Mouse (Mus musculus): ENCODE measurements around the gene Vcl. TPM values are rescaled to one million over a fixed set of nuclear protein-coding genes. Genes with fewer than 3 reads are reported as not detected.

Gene Vcl
- total RNA-seq, 2 experiments from 2014 or later: 30.9 to 38.9 TPM

- no peak for DNase-seq (ENCODE audit: low spot score in 2 of 2)
- Histone ChIP-seq H3K4me3 (no peak overlapping the region), H3K27ac (no peak overlapping the region)
- no peak for TF ChIP-seq CTCF (conservative IDR thresholded peaks at IDR 0.05)
Observed at GRCm38 (mm10) chr14:21062766-21063513, 133.7 kb downstream of the Vcl start.

- H3K27ac ChIP-seq: no peak overlapping the region
- TF ChIP-seq CTCF (conservative IDR thresholded peaks at IDR 0.05): no peak
- no peak for DNase-seq (ENCODE audit: low spot score in 2 of 2)
- no peak overlapping the region for H3K4me3 ChIP-seq
Observed at GRCm38 (mm10) chr14:21064321-21064720, 135.1 kb downstream of the Vcl start.

- H3K4me3 ChIP-seq: no peak overlapping the region
- no peak for DNase-seq (ENCODE audit: low spot score in 2 of 2)
- no peak for TF ChIP-seq CTCF (conservative IDR thresholded peaks at IDR 0.05)
- H3K27ac ChIP-seq: no peak overlapping the region
Observed at GRCm38 (mm10) chr14:21065490-21066162, 136.4 kb downstream of the Vcl start.

GRCm38 (mm10) chr14:21069594-21069993 is 140.4 kb downstream of the Vcl start:
- peak; percentile 49 for TF ChIP-seq CTCF (conservative IDR thresholded peaks at IDR 0.05)
- no peak for DNase-seq (ENCODE audit: low spot score in 2 of 2)
- H3K27ac ChIP-seq: no peak overlapping the region
- no peak overlapping the region for H3K4me3 ChIP-seq

- Histone ChIP-seq H3K4me3 (no peak overlapping the region), H3K27ac (no peak overlapping the region)
- no peak for TF ChIP-seq CTCF (conservative IDR thresholded peaks at IDR 0.05)
- DNase-seq (ENCODE audit: low spot score in 2 of 2): no peak
Observed at GRCm38 (mm10) chr14:21073981-21074380, 144.8 kb downstream of the Vcl start.

- DNase-seq (ENCODE audit: low spot score in 2 of 2): no peak
- no peak for TF ChIP-seq CTCF (conservative IDR thresholded peaks at IDR 0.05)
- Histone ChIP-seq H3K27ac (no peak overlapping the region; the same call in 1 of the 2 replicates), H3K4me3 (peak overlapping the region; percentile 95)
Observed at GRCm38 (mm10) chr14:21074398-21075320, 145.5 kb downstream of the Vcl start.

- TF ChIP-seq CTCF (conservative IDR thresholded peaks at IDR 0.05): 0 out of 2 replicates have a peak, but pooled peaks have one; percentile 9
- peak overlapping the region; percentile 94 for H3K27ac ChIP-seq
- DNase-seq (ENCODE audit: low spot score in 2 of 2): peak; percentile 81 to 86
- peak overlapping the region; percentile 95 for H3K4me3 ChIP-seq
Observed at GRCm38 (mm10) chr14:21075751-21076500, 146.7 kb downstream of the Vcl start.

- H3K27ac ChIP-seq: peak overlapping the region; percentile 94
- DNase-seq (ENCODE audit: low spot score in 2 of 2): no peak
- TF ChIP-seq CTCF (conservative IDR thresholded peaks at IDR 0.05): no peak
- peak overlapping the region; percentile 95 for H3K4me3 ChIP-seq
Observed at GRCm38 (mm10) chr14:21076501-21077194, 147.4 kb downstream of the Vcl start.

GRCm38 (mm10) chr14:21077939-21078338 is 148.7 kb downstream of the Vcl start:
- Histone ChIP-seq H3K27ac (no peak overlapping the region), H3K4me3 (no peak overlapping the region)
- DNase-seq (ENCODE audit: low spot score in 2 of 2): no peak
- no peak for TF ChIP-seq CTCF (conservative IDR thresholded peaks at IDR 0.05)

- TF ChIP-seq CTCF (conservative IDR thresholded peaks at IDR 0.05): no peak
- no peak overlapping the region for H3K27ac ChIP-seq
- DNase-seq (ENCODE audit: low spot score in 2 of 2): no peak
- H3K4me3 ChIP-seq: no peak overlapping the region
Observed at GRCm38 (mm10) chr14:21078511-21078910, 149.3 kb downstream of the Vcl start.

GRCm38 (mm10) chr14:21082823-21083222 is 153.6 kb downstream of the Vcl start:
- TF ChIP-seq CTCF (conservative IDR thresholded peaks at IDR 0.05): no peak
- H3K27ac ChIP-seq: no peak overlapping the region
- DNase-seq (ENCODE audit: low spot score in 2 of 2): no peak

More at GRCm38 (mm10) chr14:21082823-21083222, 153.6 kb downstream of the Vcl start:
- no peak overlapping the region for H3K4me3 ChIP-seq

Other genes starting within 250 kb of the Vcl start
- gene Fut11, start 234.4 kb upstream of the Vcl start, total RNA-seq (2021): 10 to 100 TPM; 14.8 to 15.5 TPM
- gene Chchd1, start 226.4 kb upstream of the Vcl start, total RNA-seq (2021): 10 to 100 TPM; 53.4 to 56.9 TPM
- 100 to 1,000 TPM; 189 to 206 TPM for gene Zswim8, start 221.8 kb upstream of the Vcl start, total RNA-seq (2021)
- 10 to 100 TPM; 20.4 to 20.9 TPM for gene Ndst2, start 194.8 kb upstream of the Vcl start, total RNA-seq (2021)
- gene Camk2g, start 135.3 kb upstream of the Vcl start, total RNA-seq (2021): 100 to 1,000 TPM; 216 to 229 TPM
- 1 to 10 TPM; 3.2 to 4.2 TPM for gene Plau, start 92.7 kb upstream of the Vcl start, total RNA-seq (2021)
- 10 to 100 TPM; 67.0 to 70.9 TPM for gene Ap3m1, start 123.1 kb downstream of the Vcl start, total RNA-seq (2021)
- 10 to 100 TPM; 62.5 to 72.3 TPM for gene Adk, start 123.2 kb downstream of the Vcl start, total RNA-seq (2021)